Mouse (Mus musculus) ES-E14 (cell line): ENCODE results near the gene Nfib. TPM values are rescaled to one million over a fixed set of nuclear protein-coding genes. Genes with fewer than 3 reads are reported as not detected.

Experiments
- DNase-seq: peaks from one replicate; pipeline ENCODE4 v3.0.0-alpha.2; 2013; ENCODE audit warnings: low read depth, low spot score
- H3K27ac ChIP-seq: 2 replicates; pipeline ENCODE4 v1.5.1; 2012; ENCODE audit warnings: low read depth, mild to moderate bottlenecking, low read length, moderate library complexity, mixed read lengths; ENCODE audit not compliant: poor library complexity, insufficient read depth, severe bottlenecking
- H3K36me3 ChIP-seq: 2 replicates; pipeline ENCODE4 v1.6.1; 2012; ENCODE audit warnings: mild to moderate bottlenecking, low read length, moderate library complexity, mixed read lengths; ENCODE audit not compliant: control insufficient read depth, poor library complexity, insufficient read depth, severe bottlenecking
- H3K4me1 ChIP-seq, 2 experiments: fragments of 150-350 bp in 1 of 2; sonication (generic) in 1 of 2; 2 replicates each; pipeline ENCODE4 v1.6.1; 2012; ENCODE audit warnings: low read length in 2 of 2, mild to moderate bottlenecking in 1 of 2, mixed read lengths in 1 of 2; ENCODE audit not compliant: control insufficient read depth in 2 of 2, insufficient read depth in 2 of 2, poor library complexity in 1 of 2
- H3K4me3 ChIP-seq, 2 experiments: fragments of 150-350 bp in 1 of 2; sonication (generic) in 1 of 2; 2 replicates each; pipeline ENCODE4 v1.5.1; 2012; ENCODE audit warnings: low read length in 2 of 2, low read depth in 1 of 2, mild to moderate bottlenecking in 1 of 2, mixed read lengths in 1 of 2; ENCODE audit not compliant: insufficient read depth in 1 of 2, poor library complexity in 1 of 2, severe bottlenecking in 1 of 2
- H3K9ac ChIP-seq: 2 replicates; pipeline ENCODE4 v1.6.1; 2012; ENCODE audit warnings: low read depth, mild to moderate bottlenecking, low read length, mixed read lengths; ENCODE audit not compliant: poor library complexity, insufficient read depth, severe bottlenecking
- H3K9me3 ChIP-seq: fragments of 150-350 bp; sonication (generic); 2 replicates; pipeline ENCODE4 v1.6.1; 2012; ENCODE audit warnings: low read depth, mild to moderate bottlenecking, low read length; ENCODE audit not compliant: control insufficient read depth, insufficient read depth
- CHD2 ChIP-seq: IDR thresholded peaks from 2 replicates; pipeline ENCODE4 v1.6.1; 2014; ENCODE audit warnings: mild to moderate bottlenecking, low read depth, low read length, inconsistent platforms
- HCFC1 ChIP-seq: IDR thresholded peaks from 2 replicates; pipeline ENCODE4 v1.6.1; 2012; ENCODE audit warnings: low read length, inconsistent platforms, borderline replicate concordance; ENCODE audit not compliant: insufficient read depth
- MAFK ChIP-seq: IDR thresholded peaks from 2 replicates; pipeline ENCODE4 v1.6.1; 2014; ENCODE audit warnings: mild to moderate bottlenecking, low read depth, low read length, inconsistent platforms; ENCODE audit not compliant: insufficient read depth
- ZC3H11A ChIP-seq: IDR thresholded peaks from 2 replicates; pipeline ENCODE4 v1.6.1; 2012; ENCODE audit warnings: low read depth, mild to moderate bottlenecking, inconsistent platforms, low read length, borderline replicate concordance
- ZNF384 ChIP-seq: IDR thresholded peaks from 2 replicates; pipeline ENCODE4 v1.6.1; 2012; ENCODE audit warnings: low read depth, low read length, inconsistent platforms
- in situ Hi-C, 2 experiments: fragments of 600-800 bp; cut with MboI; formaldehyde crosslinking; loops; one replicate each; pipeline ENCODE4 v1.15.1; 2025; ENCODE audit warnings: low sequenced_read_pairs in 2 of 2, inconsistent platforms in 1 of 2; ENCODE audit not compliant: unreplicated experiment in 2 of 2
- total RNA-seq: library from RNA; depleted of rRNA; stranded (reverse); fragments of 300-350 nt; gene quantifications from 2 replicates; pipeline ENCODE4 v1.2.3, GENCODE M21; 2012

The Nfib gene
- total RNA-seq, 1 experiment: 8.9 TPM

DNA sequence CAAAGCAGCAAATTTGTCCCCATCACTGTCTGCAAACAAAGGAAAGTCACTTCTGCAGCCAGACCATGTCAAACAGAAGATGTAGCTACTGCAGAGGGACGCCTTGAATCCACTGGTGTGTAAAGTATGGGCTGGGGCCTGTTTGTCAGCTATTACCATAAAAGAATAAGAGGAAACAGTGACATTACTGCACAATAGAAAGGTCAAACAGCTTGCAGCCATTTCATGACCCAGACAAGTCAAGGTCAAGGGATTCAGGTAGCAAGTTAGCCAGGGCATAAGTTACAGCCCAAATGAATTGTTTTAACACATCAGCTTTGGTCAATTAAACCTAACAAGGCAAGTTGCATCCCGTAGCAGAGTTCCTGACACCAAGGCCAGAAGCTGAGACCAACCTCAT lies 215.6 kb downstream of the Nfib start:
- H3K9ac ChIP-seq: no peak overlapping the region
- H3K4me3 ChIP-seq: no peak overlapping the region
- no peaks in the 10 kb centered on the region for H3K9me3 ChIP-seq
- H3K27ac ChIP-seq: peak overlapping the region; percentile 50; the same call in 1 of the 2 replicates
- TF ChIP-seq HCFC1 (no peak), ZC3H11A (no peak), ZNF384 (no peak), CHD2 (no peak), MAFK (no peak)
- H3K36me3 ChIP-seq: no peaks in the 10 kb centered on the region
- in situ Hi-C loops: no loop called here
- peaks cover 4 to 11% of the 10 kb centered on the region in 2 experiments; a peak in 3 of 4 replicates for H3K4me1 ChIP-seq
- DNase-seq: no peak

DNA sequence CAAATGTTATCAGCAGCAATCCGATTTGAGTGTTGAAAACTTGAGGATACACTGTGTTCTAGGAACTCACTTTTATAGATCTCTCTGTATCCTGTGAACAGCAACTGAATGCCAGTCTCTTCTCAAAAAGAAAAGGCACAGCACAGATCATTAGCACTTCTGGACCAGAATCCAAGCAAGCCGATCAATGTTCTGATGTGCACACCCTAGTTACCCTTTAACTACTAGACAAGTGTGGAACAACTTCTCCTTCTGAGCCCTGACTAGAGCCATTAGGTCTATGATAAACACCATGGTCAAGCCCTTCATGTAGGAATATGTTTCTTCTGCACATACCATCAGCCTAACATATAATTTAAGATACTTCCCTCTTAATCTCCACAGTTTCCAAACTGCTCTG lies 219.6 kb downstream of the Nfib start:
- Histone ChIP-seq H3K4me1 (peaks cover 4 to 11% of the 10 kb centered on the region in 2 experiments; a peak in 3 of 4 replicates), H3K4me3 (no peak overlapping the region), H3K9ac (no peak overlapping the region), H3K36me3 (no peaks in the 10 kb centered on the region), H3K27ac (no peak overlapping the region), H3K9me3 (no peaks in the 10 kb centered on the region)
- in situ Hi-C loops: no loop called here
- no peak for TF ChIP-seq ZC3H11A
- DNase-seq: no peak

DNA sequence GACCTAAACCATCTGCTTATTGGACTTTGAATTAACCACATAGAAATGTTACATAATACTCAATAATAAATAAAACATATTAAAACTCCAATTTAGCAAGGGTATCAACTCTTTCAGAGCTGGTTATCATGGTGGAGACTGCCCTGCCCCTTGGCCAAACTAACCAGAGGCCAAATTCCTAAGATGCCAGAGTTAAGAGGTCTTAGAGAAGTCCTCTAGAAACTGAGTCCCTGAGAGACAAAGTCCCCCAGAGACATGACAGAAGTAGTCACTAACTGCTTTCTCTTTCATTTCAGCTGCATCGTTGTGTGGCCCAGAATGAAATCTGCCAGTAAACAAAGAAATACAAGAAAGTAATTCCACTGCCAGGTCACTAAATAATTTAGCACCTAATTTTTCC lies 221.7 kb downstream of the Nfib start:
- Histone ChIP-seq H3K36me3 (no peaks in the 10 kb centered on the region), H3K27ac (no peak overlapping the region), H3K4me3 (no peak overlapping the region), H3K4me1 (peaks cover 3 to 4% of the 10 kb centered on the region in 2 experiments; a peak in 3 of 4 replicates), H3K9me3 (no peaks in the 10 kb centered on the region), H3K9ac (no peak overlapping the region)
- no peak for TF ChIP-seq ZC3H11A
- TF ChIP-seq CHD2: no peak
- no peak for TF ChIP-seq HCFC1
- no peak for TF ChIP-seq MAFK
- TF ChIP-seq ZNF384: no peak
- in situ Hi-C loops: no loop called here
- no peak for DNase-seq

DNA sequence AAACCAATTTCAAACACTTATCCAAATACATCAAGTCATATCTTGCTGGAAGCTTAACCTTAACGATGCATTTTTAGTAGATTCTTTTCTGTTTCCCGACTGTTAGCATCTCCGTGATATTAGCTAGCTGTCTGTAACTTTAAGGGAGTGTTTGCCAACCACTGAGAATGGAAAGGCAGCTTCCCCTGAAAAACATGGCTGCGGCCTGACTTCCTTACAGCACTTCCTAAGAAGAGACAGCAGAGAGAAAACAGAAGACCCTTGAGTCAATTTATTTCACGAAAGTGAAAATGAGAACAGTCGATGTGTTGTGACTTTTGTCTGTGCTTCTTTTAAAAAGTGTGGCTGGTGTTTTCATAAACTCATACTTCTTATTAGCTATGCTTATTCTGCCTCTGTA lies 222.3 kb downstream of the Nfib start:
- no peak overlapping the region; the same call in 1 of the 2 replicates for H3K27ac ChIP-seq
- peaks cover 3 to 4% of the 10 kb centered on the region in 2 experiments; a peak in 3 of 4 replicates for H3K4me1 ChIP-seq
- no peak for DNase-seq
- H3K9me3 ChIP-seq: no peaks in the 10 kb centered on the region
- no peaks in the 10 kb centered on the region for H3K36me3 ChIP-seq
- no peak overlapping the region for H3K9ac ChIP-seq
- TF ChIP-seq ZNF384 (no peak), ZC3H11A (no peak), HCFC1 (no peak), CHD2 (no peak)
- no peak overlapping the region for H3K4me3 ChIP-seq
- in situ Hi-C loops: no loop called here

DNA sequence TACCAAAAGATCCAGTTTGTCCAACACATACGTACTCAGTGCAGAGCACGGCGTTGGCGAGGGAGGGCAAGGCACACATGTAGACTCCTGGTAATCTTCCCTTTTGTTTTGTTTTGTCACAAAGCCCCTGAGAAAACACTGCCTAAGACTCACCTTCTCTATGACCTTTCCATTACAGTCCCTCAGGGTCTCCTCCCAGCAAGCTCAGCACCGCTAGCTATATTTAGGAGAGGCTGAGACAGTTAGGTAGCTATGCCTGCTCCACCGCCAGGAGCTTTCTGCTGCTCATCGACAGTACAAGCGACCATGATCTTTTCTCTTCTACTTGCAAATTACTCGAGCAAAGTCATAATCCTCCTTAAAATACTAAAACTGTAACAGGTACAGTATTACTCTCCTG lies 224.9 kb downstream of the Nfib start:
- in situ Hi-C loops: no loop called here
- TF ChIP-seq HCFC1 (no peak), MAFK (no peak), ZC3H11A (no peak), CHD2 (no peak), ZNF384 (no peak)
- Histone ChIP-seq H3K27ac (no peak overlapping the region), H3K4me3 (no peak overlapping the region), H3K9ac (no peak overlapping the region), H3K9me3 (no peaks in the 10 kb centered on the region), H3K36me3 (no peaks in the 10 kb centered on the region), H3K4me1 (peaks cover 2 to 5% of the 10 kb centered on the region in 2 experiments; a peak in 2 of 4 replicates)
- peak; percentile 24 for DNase-seq
